Mouse (Mus musculus) MEL-GATA-1-ER (cell line): ENCODE results near the gene Nox1.

ENCODE experiments used
- DNase-seq: peaks from one replicate; pipeline ENCODE4 v3.0.0-alpha.2; 2012; ENCODE audit warnings: low read depth; ENCODE audit errors: extremely low read depth

The Nox1 gene

GRCm38 (mm10) chrX:134128549-134128948 lies 93.2 kb downstream of the Nox1 start:
- no peak for DNase-seq

- peak; percentile 91 for DNase-seq
Observed at GRCm38 (mm10) chrX:134116417-134116816, 105.3 kb downstream of the Nox1 start.

- DNase-seq, result peak; percentile 36
Observed at GRCm38 (mm10) chrX:134111767-134112166, 110.0 kb downstream of the Nox1 start.

- DNase-seq, result no peak
Observed at GRCm38 (mm10) chrX:134102641-134103040, 119.1 kb downstream of the Nox1 start.

- DNase-seq, result no peak
Observed at GRCm38 (mm10) chrX:134085453-134085852, 136.3 kb downstream of the Nox1 start.

GRCm38 (mm10) chrX:134059764-134060163 lies 162.0 kb downstream of the Nox1 start:
- peak; percentile 58 for DNase-seq

GRCm38 (mm10) chrX:134058987-134059712 lies 162.6 kb downstream of the Nox1 start, which contains the start of gene Cstf2:
Cstf2 (plus strand) TSS chrX:134059187.
- peak; percentile 92 for DNase-seq

GRCm38 (mm10) chrX:134058040-134058875 lies 163.5 kb downstream of the Nox1 start:
- no peak for DNase-seq

GRCm38 (mm10) chrX:134056897-134057296 lies 164.9 kb downstream of the Nox1 start:
- no peak for DNase-seq

- DNase-seq, result no peak
Observed at GRCm38 (mm10) chrX:134048994-134049393, 172.8 kb downstream of the Nox1 start.
